Mouse (Mus musculus): Measurements from ENCODE around the gene Rrbp1. TPM values are rescaled to one million over a fixed set of nuclear protein-coding genes. Genes with fewer than 3 reads are reported as not detected.
A peak's percentile ranks its signal among the peaks of the same experiment; 100 is the strongest.

Rrbp1 gene
- polyA plus RNA-seq, 1 experiment from 2014 or later, result 139 TPM

- no peaks in the 10 kb centered on the region for H3K9me3 ChIP-seq (ENCODE audit: control insufficient read depth, low read depth, low read length)
- H3K4me1 ChIP-seq (ENCODE audit: control insufficient read depth, insufficient read depth, low read length), result no peaks in the 10 kb centered on the region
- H3K4me2 ChIP-seq (replicated peaks; ENCODE audit: low read depth, low read length), result no peak overlapping the region
- no peak overlapping the region for H3K4me3 ChIP-seq (ENCODE audit: low read depth, low read length)
- H3K36me3 ChIP-seq (ENCODE audit: control insufficient read depth, insufficient read depth, low read length), result peaks cover 96% of the 10 kb centered on the region
- 95% methylated on average over 6 of the region's 6 CpGs for WGBS
- H3K9ac ChIP-seq (replicated peaks; ENCODE audit: low read depth, low read length), result no peak overlapping the region
- ATAC-seq (ENCODE audit: insufficient number of reproducible peaks, insufficient read depth, low FRiP score, low read depth), result no peak
- no peak overlapping the region for H3K27ac ChIP-seq (ENCODE audit: low read length)
- H3K27me3 ChIP-seq (ENCODE audit: control insufficient read depth, insufficient read depth, low read length), result no peaks in the 10 kb centered on the region
These were observed 61.8 kb downstream of the Rrbp1 start for GRCm38 (mm10) chr2:143949217-143949616.

GRCm38 (mm10) chr2:143948416-143948815 lies 62.6 kb downstream of the Rrbp1 start:
- ATAC-seq (ENCODE audit: insufficient number of reproducible peaks, insufficient read depth, low FRiP score, low read depth), result no peak
- no peaks in the 10 kb centered on the region for H3K27me3 ChIP-seq (ENCODE audit: control insufficient read depth, insufficient read depth, low read length)
- no peak overlapping the region for H3K4me2 ChIP-seq (replicated peaks; ENCODE audit: low read depth, low read length)
- peaks cover 96% of the 10 kb centered on the region for H3K36me3 ChIP-seq (ENCODE audit: control insufficient read depth, insufficient read depth, low read length)
- WGBS, result 78% methylated on average over 4 of the region's 4 CpGs
- no peak overlapping the region for H3K9ac ChIP-seq (replicated peaks; ENCODE audit: low read depth, low read length)
- H3K4me1 ChIP-seq (ENCODE audit: control insufficient read depth, insufficient read depth, low read length), result no peaks in the 10 kb centered on the region
- no peaks in the 10 kb centered on the region for H3K9me3 ChIP-seq (ENCODE audit: control insufficient read depth, low read depth, low read length)
- H3K4me3 ChIP-seq (ENCODE audit: low read depth, low read length), result no peak overlapping the region
- no peak overlapping the region for H3K27ac ChIP-seq (ENCODE audit: low read length)

GRCm38 (mm10) chr2:143947981-143948380 lies 63.1 kb downstream of the Rrbp1 start:
- 88% methylated on average over 3 of the region's 3 CpGs for WGBS

GRCm38 (mm10) chr2:143946399-143946798 lies 64.7 kb downstream of the Rrbp1 start:
- peaks cover 86% of the 10 kb centered on the region for H3K36me3 ChIP-seq (ENCODE audit: control insufficient read depth, insufficient read depth, low read length)
- H3K27ac ChIP-seq (ENCODE audit: low read length), result no peak overlapping the region
- H3K4me1 ChIP-seq (ENCODE audit: control insufficient read depth, insufficient read depth, low read length), result no peaks in the 10 kb centered on the region
- no peaks in the 10 kb centered on the region for H3K27me3 ChIP-seq (ENCODE audit: control insufficient read depth, insufficient read depth, low read length)
- H3K9me3 ChIP-seq (ENCODE audit: control insufficient read depth, low read depth, low read length), result no peaks in the 10 kb centered on the region
- no peak overlapping the region for H3K4me2 ChIP-seq (replicated peaks; ENCODE audit: low read depth, low read length)
- H3K9ac ChIP-seq (replicated peaks; ENCODE audit: low read depth, low read length), result no peak overlapping the region
- H3K4me3 ChIP-seq (ENCODE audit: low read depth, low read length), result no peak overlapping the region
- 90% methylated on average over 2 of the region's 2 CpGs for WGBS
- no peak for ATAC-seq (ENCODE audit: insufficient number of reproducible peaks, insufficient read depth, low FRiP score, low read depth)

More at GRCm38 (mm10) chr2:143947981-143948380, 63.1 kb downstream of the Rrbp1 start:
- no peak for ATAC-seq (ENCODE audit: insufficient number of reproducible peaks, insufficient read depth, low FRiP score, low read depth)
- Histone ChIP-seq H3K36me3 (ENCODE audit: control insufficient read depth, insufficient read depth, low read length) (peaks cover 91% of the 10 kb centered on the region), H3K4me1 (ENCODE audit: control insufficient read depth, insufficient read depth, low read length) (no peaks in the 10 kb centered on the region), H3K9ac (replicated peaks; ENCODE audit: low read depth, low read length) (no peak overlapping the region), H3K4me3 (ENCODE audit: low read depth, low read length) (no peak overlapping the region), H3K27me3 (ENCODE audit: control insufficient read depth, insufficient read depth, low read length) (no peaks in the 10 kb centered on the region), H3K27ac (ENCODE audit: low read length) (no peak overlapping the region), H3K4me2 (replicated peaks; ENCODE audit: low read depth, low read length) (no peak overlapping the region), H3K9me3 (ENCODE audit: control insufficient read depth, low read depth, low read length) (no peaks in the 10 kb centered on the region)

GRCm38 (mm10) chr2:143945466-143946075 lies 65.5 kb downstream of the Rrbp1 start:
- Histone ChIP-seq H3K4me2 (replicated peaks; ENCODE audit: low read depth, low read length) (no peak overlapping the region), H3K9ac (replicated peaks; ENCODE audit: low read depth, low read length) (no peak overlapping the region), H3K27ac (ENCODE audit: low read length) (no peak overlapping the region), H3K4me3 (ENCODE audit: low read depth, low read length) (no peak overlapping the region), H3K27me3 (ENCODE audit: control insufficient read depth, insufficient read depth, low read length) (no peaks in the 10 kb centered on the region), H3K36me3 (ENCODE audit: control insufficient read depth, insufficient read depth, low read length) (peaks cover 84% of the 10 kb centered on the region), H3K4me1 (ENCODE audit: control insufficient read depth, insufficient read depth, low read length) (no peaks in the 10 kb centered on the region), H3K9me3 (ENCODE audit: control insufficient read depth, low read depth, low read length) (no peaks in the 10 kb centered on the region)
- ATAC-seq (ENCODE audit: insufficient number of reproducible peaks, insufficient read depth, low FRiP score, low read depth), result peak; percentile 47; the same call in 1 of the 2 replicates
- WGBS, result 91% methylated on average over 7 of the region's 7 CpGs

- H3K4me2 ChIP-seq (replicated peaks; ENCODE audit: low read depth, low read length), result no peak overlapping the region
- WGBS, result 92% methylated on average over 3 of the region's 3 CpGs
- H3K27ac ChIP-seq (ENCODE audit: low read length), result no peak overlapping the region
- H3K4me1 ChIP-seq (ENCODE audit: control insufficient read depth, insufficient read depth, low read length), result no peaks in the 10 kb centered on the region
- no peaks in the 10 kb centered on the region for H3K9me3 ChIP-seq (ENCODE audit: control insufficient read depth, low read depth, low read length)
- H3K27me3 ChIP-seq (ENCODE audit: control insufficient read depth, insufficient read depth, low read length), result no peaks in the 10 kb centered on the region
- H3K4me3 ChIP-seq (ENCODE audit: low read depth, low read length), result no peak overlapping the region
- peaks cover 83% of the 10 kb centered on the region for H3K36me3 ChIP-seq (ENCODE audit: control insufficient read depth, insufficient read depth, low read length)
- H3K9ac ChIP-seq (replicated peaks; ENCODE audit: low read depth, low read length), result no peak overlapping the region
- no peak for ATAC-seq (ENCODE audit: insufficient number of reproducible peaks, insufficient read depth, low FRiP score, low read depth)
These were observed 66.3 kb downstream of the Rrbp1 start for GRCm38 (mm10) chr2:143944796-143945195.

- Histone ChIP-seq H3K9me3 (ENCODE audit: control insufficient read depth, low read depth, low read length) (no peaks in the 10 kb centered on the region), H3K4me3 (ENCODE audit: low read depth, low read length) (no peak overlapping the region), H3K4me2 (replicated peaks; ENCODE audit: low read depth, low read length) (no peak overlapping the region), H3K27ac (ENCODE audit: low read length) (no peak overlapping the region), H3K36me3 (ENCODE audit: control insufficient read depth, insufficient read depth, low read length) (peaks cover 46% of the 10 kb centered on the region), H3K4me1 (ENCODE audit: control insufficient read depth, insufficient read depth, low read length) (peaks cover 3% of the 10 kb centered on the region), H3K9ac (replicated peaks; ENCODE audit: low read depth, low read length) (no peak overlapping the region), H3K27me3 (ENCODE audit: control insufficient read depth, insufficient read depth, low read length) (no peaks in the 10 kb centered on the region)
- 84% methylated on average over 5 of the region's 5 CpGs for WGBS
- ATAC-seq (ENCODE audit: insufficient number of reproducible peaks, insufficient read depth, low FRiP score, low read depth), result no peak
These were observed 70.7 kb downstream of the Rrbp1 start for GRCm38 (mm10) chr2:143940406-143940805.

GRCm38 (mm10) chr2:143937861-143938260 lies 73.2 kb downstream of the Rrbp1 start:
- no peak overlapping the region for H3K9ac ChIP-seq (replicated peaks; ENCODE audit: low read depth, low read length)
- no peak overlapping the region for H3K4me2 ChIP-seq (replicated peaks; ENCODE audit: low read depth, low read length)
- WGBS, result 35% methylated on average over 2 of the region's 2 CpGs
- H3K4me3 ChIP-seq (ENCODE audit: low read depth, low read length), result no peak overlapping the region
- ATAC-seq (ENCODE audit: insufficient number of reproducible peaks, insufficient read depth, low FRiP score, low read depth), result no peak
- H3K27ac ChIP-seq (ENCODE audit: low read length), result no peak overlapping the region
- no peaks in the 10 kb centered on the region for H3K9me3 ChIP-seq (ENCODE audit: control insufficient read depth, low read depth, low read length)
- H3K27me3 ChIP-seq (ENCODE audit: control insufficient read depth, insufficient read depth, low read length), result no peaks in the 10 kb centered on the region
- H3K4me1 ChIP-seq (ENCODE audit: control insufficient read depth, insufficient read depth, low read length), result peaks cover 3% of the 10 kb centered on the region
- peaks cover 28% of the 10 kb centered on the region for H3K36me3 ChIP-seq (ENCODE audit: control insufficient read depth, insufficient read depth, low read length)

GRCm38 (mm10) chr2:143934439-143934838 lies 76.6 kb downstream of the Rrbp1 start:
- Histone ChIP-seq H3K27ac (ENCODE audit: low read length) (no peak overlapping the region), H3K4me2 (replicated peaks; ENCODE audit: low read depth, low read length) (no peak overlapping the region), H3K9ac (replicated peaks; ENCODE audit: low read depth, low read length) (no peak overlapping the region), H3K4me3 (ENCODE audit: low read depth, low read length) (no peak overlapping the region), H3K36me3 (ENCODE audit: control insufficient read depth, insufficient read depth, low read length) (peaks cover 1% of the 10 kb centered on the region; the same call in 1 of the 2 replicates), H3K27me3 (ENCODE audit: control insufficient read depth, insufficient read depth, low read length) (no peaks in the 10 kb centered on the region), H3K4me1 (ENCODE audit: control insufficient read depth, insufficient read depth, low read length) (peaks cover 7% of the 10 kb centered on the region), H3K9me3 (ENCODE audit: control insufficient read depth, low read depth, low read length) (no peaks in the 10 kb centered on the region)
- ATAC-seq (ENCODE audit: insufficient number of reproducible peaks, insufficient read depth, low FRiP score, low read depth), result no peak
- 83% methylated on average over 8 of the region's 8 CpGs for WGBS

Measured in stomach, embryonic 14.5 days (tissue).